Mouse (Mus musculus) left cerebral cortex, postnatal 25 days (tissue): ENCODE results near the gene Tcf21. TPM values are rescaled to one million over a fixed set of nuclear protein-coding genes. Genes with fewer than 3 reads are reported as not detected.

Experiments
- DNase-seq, 2 experiments: peaks; one replicate each; pipeline ENCODE4 v3.0.0; 2022; ENCODE audit warnings: low spot score in 2 of 2, mixed read lengths in 1 of 2
- intact Hi-C: fragments of 180-260 bp; cut with DNase I; formaldehyde crosslinking; loops from one replicate; pipeline ENCODE4 v1.15.1; 2025
- total RNA-seq, 2 experiments: library from RNA; stranded (reverse); gene quantifications; 2 replicates each; pipeline ENCODE4 v1.2.3; 2021

Tcf21 gene
- total RNA-seq, 2 experiments from 2014 or later: not detected

GRCm38 (mm10) chr10:22817976-22818375 lies 2.0 kb downstream of the Tcf21 start:
- no peak for DNase-seq
- intact Hi-C loops: loop anchor here (2.0 to 5.0 kb wide), 3 partner anchors 27 to 665 kb away; no protein-coding TSS in a partner anchor

- intact Hi-C loops: loop anchor here (2.0 to 5.0 kb wide), 3 partner anchors 27 to 665 kb away; no protein-coding TSS in a partner anchor
Measured at GRCm38 (mm10) chr10:22817561-22817960, 2.4 kb downstream of the Tcf21 start.

GRCm38 (mm10) chr10:22816237-22816762 lies 3.7 kb downstream of the Tcf21 start:
- DNase-seq: no peak
- intact Hi-C loops: loop anchor here (2.0 to 5.0 kb wide), 3 partner anchors 29 to 663 kb away; no protein-coding TSS in a partner anchor

More at GRCm38 (mm10) chr10:22817561-22817960, 2.4 kb downstream of the Tcf21 start:
- DNase-seq: no peak

- no peak for DNase-seq
- intact Hi-C loops: loop anchor here (2.0 to 5.0 kb wide), 3 partner anchors 29 to 663 kb away; no protein-coding TSS in a partner anchor
Measured at GRCm38 (mm10) chr10:22815461-22816236, 4.3 kb downstream of the Tcf21 start.

GRCm38 (mm10) chr10:22814771-22815170 lies 5.2 kb downstream of the Tcf21 start:
- DNase-seq: no peak
- intact Hi-C loops: loop anchor here (5.0 kb wide), 1 partner anchor 533 kb away; no protein-coding TSS in a partner anchor

GRCm38 (mm10) chr10:22814294-22814693 lies 5.7 kb downstream of the Tcf21 start:
- intact Hi-C loops: no loop called here

GRCm38 (mm10) chr10:22813317-22813960 lies 6.5 kb downstream of the Tcf21 start:
- DNase-seq: no peak
- intact Hi-C loops: no loop called here

More at GRCm38 (mm10) chr10:22814294-22814693, 5.7 kb downstream of the Tcf21 start:
- no peak for DNase-seq

- DNase-seq: no peak
- intact Hi-C loops: no loop called here
Measured at GRCm38 (mm10) chr10:22811921-22812320, 8.1 kb downstream of the Tcf21 start.

- intact Hi-C loops: loop anchor here (1.0 to 10.0 kb wide), 2 partner anchors 299 to 982 kb away; no protein-coding TSS in a partner anchor
- DNase-seq: no peak
Measured at GRCm38 (mm10) chr10:22782684-22783083, 37.3 kb downstream of the Tcf21 start.

GRCm38 (mm10) chr10:22781466-22781865 lies 38.5 kb downstream of the Tcf21 start:
- intact Hi-C loops: loop anchor here (10.0 kb wide), 1 partner anchor 983 kb away; no protein-coding TSS in a partner anchor
- no peak for DNase-seq

- peak in 1 of 2 experiments; percentile 14 for DNase-seq
- intact Hi-C loops: loop anchor here (1.0 to 5.0 kb wide), 2 partner anchors 161 to 303 kb away; no protein-coding TSS in a partner anchor
Measured at GRCm38 (mm10) chr10:22777939-22778338, 42.0 kb downstream of the Tcf21 start.

GRCm38 (mm10) chr10:22776007-22776698 lies 43.8 kb downstream of the Tcf21 start:
- intact Hi-C loops: loop anchor here (1.0 to 5.0 kb wide), 2 partner anchors 159 to 197 kb away; no protein-coding TSS in a partner anchor
- peak; percentile 43 to 45 for DNase-seq

- no peak for DNase-seq
- intact Hi-C loops: loop anchor here (5.0 kb wide), 1 partner anchor 158 kb away; no protein-coding TSS in a partner anchor
Measured at GRCm38 (mm10) chr10:22775456-22775855, 44.5 kb downstream of the Tcf21 start.

- intact Hi-C loops: loop anchor here (5.0 kb wide), 1 partner anchor 157 kb away; no protein-coding TSS in a partner anchor
- no peak for DNase-seq
Measured at GRCm38 (mm10) chr10:22774626-22775025, 45.3 kb downstream of the Tcf21 start.

Other genes with a start within 250 kb of the Tcf21 start
- 1 to 10 TPM; 3.5 to 5.0 TPM for gene Slc2a12, start 175.2 kb downstream of the Tcf21 start, total RNA-seq
- 10 to 100 TPM; 68.2 to 69.8 TPM for gene Tbpl1, start 88.2 kb downstream of the Tcf21 start, total RNA-seq